Mouse (Mus musculus): ENCODE results near the gene Plekhg3.

Plekhg3 gene

DNA sequence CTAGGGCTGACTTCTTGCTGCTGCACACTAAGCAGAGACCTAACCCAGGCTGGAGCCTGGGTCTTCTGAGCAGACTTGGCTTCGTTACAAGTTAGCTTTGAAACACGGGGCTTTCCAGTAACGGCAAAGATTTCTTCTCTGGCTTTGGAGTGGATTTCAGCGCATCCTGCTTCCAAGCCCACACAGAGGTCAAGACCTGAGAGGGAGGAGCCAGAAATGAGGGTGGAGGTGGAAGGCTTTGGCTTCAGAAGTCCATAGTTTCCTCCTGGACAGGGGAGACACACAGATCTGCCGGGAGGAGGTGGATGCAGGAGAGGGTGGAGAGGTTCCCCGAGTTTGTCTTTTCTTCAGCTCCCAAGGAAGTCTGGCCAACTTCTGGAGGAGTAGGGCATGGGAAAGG, 58.8 kb downstream of the Plekhg3 start:
- no peak for DNase-seq

DNA sequence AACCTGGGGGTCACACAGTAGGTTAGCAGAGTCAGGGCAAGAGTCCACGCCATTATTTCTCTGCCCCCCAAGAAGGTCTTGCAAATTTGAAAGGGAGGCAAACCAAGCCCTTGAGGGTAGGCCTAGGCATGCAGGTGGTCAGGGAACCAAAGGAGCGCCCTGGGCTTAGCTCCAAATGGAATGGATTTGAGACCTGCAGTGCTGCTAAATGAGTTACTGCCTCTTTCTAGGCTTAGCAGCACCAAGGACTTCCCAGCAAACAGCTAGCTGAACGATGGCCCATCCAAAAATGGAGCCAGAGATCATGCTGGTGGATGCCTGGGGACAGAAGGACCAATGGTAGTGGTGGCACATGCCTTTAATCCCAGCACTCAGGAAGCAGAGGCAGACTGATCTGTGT, 60.3 kb downstream of the Plekhg3 start:
- no peak for DNase-seq

DNA sequence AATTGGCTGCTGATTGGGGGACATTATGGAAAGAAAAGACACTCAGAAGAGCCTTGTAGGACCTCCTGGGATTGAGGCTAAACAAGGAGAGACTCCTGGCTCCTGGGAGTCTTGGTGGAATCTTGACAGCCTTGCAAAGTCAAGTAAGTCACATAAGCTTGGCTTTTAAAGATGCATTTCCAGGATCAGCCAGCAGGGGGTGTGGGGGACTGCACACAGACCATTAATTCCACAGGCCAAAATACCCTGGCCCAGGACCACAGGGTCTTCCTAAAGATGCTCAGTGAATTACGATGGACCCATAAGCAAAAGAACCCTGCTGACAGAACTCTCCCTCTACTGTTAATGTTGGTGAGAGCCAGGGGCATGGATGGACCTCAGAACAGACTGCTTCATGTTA, 61.5 kb downstream of the Plekhg3 start:
- peak in 1 of 2 experiments; percentile 48 for DNase-seq

DNA sequence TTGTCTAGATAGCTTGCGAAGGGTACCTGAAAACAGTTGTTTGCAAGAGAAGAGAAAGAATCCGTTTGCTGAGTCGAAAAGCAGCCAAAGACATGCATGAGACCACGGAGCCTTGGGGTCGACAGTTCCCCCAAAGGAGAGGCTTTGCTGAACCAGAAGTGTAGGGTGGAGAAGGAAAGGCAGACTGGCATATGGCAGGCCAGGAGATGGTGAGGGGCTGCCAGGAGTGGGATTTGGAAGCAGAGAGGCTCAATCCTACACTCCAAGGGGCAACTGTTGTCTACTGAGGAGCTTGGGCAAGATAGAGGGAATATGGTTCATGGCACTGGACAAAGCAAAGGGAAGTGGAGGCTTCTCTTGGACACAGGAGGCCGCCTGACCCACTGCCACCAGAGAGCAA, 62.6 kb downstream of the Plekhg3 start:
- no peak for DNase-seq

DNA sequence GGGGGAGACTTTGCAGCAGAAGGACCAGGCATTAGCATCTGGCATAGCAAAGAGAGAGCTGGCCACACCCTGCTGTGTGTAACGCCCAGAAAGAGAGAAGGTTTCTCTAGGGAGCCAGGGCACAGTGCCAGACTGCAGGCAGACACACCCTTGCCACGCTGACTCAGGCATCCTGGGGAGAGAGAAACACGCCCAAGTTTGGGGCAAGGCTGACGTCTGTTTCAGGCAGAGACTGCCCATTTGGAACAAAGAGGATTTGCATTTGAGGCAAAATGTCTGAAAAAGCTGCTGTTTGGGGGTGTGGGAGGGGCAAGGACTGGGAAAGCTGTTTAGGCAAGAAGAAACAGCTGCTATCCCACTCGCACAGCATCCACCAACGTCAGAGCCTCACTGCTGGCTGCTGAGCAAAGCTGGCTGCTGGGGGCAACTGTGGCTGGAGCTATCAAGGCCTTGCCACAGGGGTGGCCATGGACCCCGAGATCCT, 63.2 kb downstream of the Plekhg3 start:
- DNase-seq: peak in 1 of 2 experiments; percentile 63

DNA sequence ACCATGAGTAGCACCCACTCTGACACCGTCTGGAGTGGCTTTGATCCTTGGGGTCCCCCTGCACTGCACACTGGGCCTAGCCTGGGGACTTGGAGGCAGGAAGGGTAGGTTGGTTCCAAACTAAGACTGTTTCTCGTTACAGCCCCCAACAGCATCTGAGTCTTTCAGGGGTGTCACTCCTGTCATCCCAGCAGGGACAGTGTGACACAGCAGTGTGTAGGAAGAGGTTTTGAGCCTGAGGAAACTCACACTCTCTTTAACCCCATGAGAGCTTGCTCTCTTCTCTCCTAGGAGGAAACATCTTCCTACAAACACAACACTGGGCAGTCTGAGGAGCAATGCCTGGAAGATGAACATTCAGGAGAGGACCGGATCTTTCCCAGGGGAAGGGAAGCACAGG, 63.9 kb downstream of the Plekhg3 start:
- DNase-seq: no peak

DNA sequence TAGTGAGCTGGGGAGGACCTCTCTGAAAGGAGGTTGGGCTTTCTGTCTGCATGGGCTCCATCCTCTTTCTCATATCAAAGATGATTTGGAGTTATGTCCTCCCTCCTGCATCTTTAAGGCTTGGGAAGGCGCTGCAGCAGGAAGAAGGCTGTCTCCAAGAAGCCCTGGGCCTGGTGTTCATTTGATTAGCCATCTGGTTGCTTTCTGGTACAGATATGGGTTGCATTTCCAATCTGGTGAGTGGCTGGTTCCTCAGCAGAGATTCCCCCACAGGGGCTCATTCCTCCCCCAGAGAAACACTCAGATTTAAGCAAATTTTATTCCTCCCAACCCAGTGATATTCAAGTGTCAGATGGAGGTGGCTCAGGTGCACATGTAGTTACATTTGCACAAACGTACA, 65.1 kb downstream of the Plekhg3 start:
- no peak for DNase-seq

DNA sequence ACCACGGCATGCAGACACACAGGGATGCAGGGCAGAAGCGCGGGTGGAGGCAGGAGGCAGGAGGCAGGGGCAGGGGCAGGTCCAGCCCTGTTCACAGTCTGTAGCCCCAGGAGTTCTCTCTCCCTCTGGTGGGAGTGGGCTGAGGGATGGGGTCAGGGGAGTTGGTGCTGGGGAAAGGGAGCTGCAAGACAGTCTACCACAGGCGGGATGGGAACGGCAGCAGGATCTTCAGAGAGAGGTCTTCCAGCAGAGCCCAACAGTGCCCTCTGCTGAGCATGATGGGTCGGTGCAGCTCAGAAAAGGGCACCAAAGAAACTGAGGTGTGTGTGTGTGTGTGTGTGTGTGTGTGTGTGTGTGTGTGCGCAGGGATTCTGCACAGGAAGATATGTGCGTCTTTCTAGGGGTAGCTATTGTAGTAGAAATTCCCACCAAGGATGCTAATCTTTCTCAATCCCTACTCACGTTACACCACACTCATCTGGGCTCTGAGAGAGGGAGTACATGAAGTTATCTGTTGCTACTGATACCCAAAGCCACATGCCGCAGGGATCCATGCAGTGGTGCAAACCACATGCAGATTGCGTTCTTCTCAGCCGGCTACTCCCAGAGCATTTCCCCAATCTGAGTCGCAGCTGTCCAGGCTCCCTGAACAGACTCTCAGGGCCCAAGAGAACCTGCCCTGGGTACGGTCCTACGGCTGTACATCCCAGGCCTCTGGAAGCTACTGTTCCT, 65.8 kb downstream of the Plekhg3 start:
- DNase-seq: peak in 1 of 2 experiments; percentile 76

DNA sequence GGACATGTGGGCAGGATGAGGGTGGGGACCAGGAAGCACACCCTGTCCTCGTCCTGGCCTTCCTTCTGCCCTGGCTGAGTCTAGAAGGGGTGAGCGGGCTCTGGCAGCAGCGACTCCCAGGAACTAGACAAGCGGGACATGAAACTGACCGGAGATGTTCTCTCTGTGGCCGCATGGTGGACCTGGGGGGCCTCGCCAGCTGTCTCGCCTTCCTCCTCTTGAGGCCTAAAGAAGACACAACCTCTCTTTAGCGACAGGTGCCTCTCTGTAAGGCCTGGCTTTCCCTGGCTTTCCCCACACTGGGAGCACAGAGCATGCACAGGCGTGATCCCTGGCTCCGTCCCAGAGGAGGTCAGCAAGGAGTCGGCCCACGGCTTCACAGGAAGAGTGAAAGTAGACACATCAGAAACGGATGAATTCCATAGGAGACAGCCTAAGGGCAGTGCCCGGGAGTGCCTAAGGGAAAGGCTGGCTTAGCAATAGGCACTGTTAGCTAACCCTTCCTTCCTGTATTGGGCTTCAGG, 66.9 kb downstream of the Plekhg3 start:
- DNase-seq: peak in 1 of 2 experiments; percentile 63

DNA sequence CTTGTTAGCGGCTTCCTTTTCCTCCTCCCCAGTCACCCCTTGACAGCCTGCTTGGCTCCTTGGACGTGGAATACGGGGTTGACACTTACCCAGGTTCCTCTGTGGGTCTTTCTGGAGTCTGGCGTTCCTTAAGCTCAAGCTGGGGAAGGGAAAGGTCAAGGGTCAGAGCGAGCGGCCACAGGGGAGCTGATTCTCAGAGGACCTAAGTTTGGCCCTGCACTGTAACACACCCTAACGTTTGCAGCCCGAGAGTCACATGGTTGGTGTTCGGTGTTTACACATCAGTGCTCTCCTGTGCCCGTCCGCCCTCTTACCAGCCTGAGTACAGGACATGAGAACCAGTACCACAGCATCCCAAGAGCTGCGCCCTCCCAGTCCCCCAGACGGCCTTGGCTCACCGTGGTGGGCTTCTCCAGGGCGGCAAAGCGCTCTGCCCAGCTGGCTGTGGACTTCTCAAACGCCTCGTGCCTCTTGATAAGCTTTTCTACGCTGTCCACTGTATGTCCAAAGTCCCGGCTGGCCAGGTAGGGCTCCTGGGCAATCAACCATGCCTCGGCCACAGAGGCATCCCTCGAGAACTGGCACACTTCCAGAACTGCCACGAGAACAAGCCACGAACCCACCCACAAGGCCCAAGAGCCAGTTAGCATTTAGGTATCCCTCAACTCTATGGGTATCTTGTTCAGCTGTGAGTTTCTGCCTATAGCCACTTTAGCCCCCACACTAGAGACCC, 67.7 kb downstream of the Plekhg3 start:
- DNase-seq: peak; percentile 56 to 70

DNA sequence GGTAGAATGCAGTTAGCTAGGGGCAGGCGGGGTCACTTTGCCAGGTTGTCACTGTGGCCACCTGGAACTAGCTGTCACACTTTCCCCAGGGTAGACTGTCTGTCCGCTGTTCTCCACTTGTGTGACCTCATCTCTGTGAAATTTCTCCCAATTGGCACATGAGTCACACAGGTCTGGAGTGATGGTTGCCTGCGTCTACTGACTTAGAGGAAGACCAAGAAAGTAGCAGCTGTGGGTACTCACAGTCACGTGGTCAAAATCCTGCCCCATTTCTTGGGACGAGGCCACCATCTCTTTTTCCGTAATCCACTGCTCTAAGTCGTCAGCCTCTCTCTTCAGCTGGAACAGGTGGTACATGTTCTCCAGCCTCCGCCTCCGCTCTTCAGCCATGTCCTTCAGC, 73.1 kb downstream of the Plekhg3 start:
- DNase-seq: no peak

DNA sequence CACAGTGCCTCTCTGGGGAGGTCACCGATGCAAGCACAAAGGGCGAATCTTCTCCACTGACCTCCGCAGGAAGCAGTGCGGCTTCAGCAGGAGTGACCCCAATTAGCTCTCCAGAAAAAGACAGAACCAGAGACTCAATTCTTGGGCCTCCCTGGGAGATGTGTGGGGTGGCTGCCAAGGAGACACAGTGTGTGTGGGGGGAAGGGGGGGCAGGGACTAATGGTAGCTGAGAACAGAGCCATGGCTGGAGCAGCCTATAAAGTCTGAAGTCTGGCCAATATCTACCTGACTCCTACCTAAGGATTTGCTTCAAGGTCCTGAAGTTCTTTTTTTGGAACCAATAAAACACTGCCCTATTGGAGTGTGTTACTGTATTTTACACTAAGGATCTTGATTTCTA, 73.9 kb downstream of the Plekhg3 start:
- DNase-seq: no peak

DNA sequence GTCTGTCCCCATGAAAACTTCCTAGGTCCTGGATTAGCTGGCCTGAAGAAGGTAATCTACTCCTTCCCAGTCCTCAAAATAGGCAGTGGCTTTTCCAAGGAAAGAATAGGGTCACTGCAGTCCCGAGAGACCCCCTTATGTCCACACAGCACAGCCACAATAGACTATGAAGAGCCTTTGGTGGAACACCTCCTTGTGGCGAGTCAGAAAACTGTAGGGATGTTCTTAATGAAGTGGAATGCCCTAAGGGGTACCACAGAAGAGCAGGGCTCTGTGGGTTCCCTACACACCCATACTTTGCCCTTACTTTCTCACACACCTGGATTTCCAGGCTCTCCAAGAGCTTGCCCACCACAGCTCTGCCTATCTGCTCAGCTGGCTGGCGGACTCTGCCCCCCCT, 75.1 kb downstream of the Plekhg3 start:
- DNase-seq: no peak

DNA sequence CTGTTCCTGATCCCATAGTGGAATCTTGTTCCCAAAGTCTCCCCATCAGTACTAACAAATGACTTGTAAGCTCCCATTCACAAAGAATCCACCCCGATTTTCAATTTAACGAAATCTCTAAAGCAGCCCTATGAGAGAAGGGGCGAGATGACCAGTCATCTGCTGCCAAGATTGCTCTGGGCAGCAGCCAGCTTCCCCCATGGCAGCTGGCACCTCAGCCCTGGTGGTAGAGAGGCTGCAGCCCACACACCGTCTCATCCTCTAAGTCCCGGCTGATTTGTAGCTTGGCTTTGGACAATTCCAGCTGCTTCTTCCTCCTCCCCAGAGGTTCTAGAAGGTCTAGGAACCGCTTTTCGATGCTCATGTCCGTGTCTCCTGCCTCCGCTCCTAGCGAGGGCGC, 77.5 kb downstream of the Plekhg3 start:
- no peak for DNase-seq

DNA sequence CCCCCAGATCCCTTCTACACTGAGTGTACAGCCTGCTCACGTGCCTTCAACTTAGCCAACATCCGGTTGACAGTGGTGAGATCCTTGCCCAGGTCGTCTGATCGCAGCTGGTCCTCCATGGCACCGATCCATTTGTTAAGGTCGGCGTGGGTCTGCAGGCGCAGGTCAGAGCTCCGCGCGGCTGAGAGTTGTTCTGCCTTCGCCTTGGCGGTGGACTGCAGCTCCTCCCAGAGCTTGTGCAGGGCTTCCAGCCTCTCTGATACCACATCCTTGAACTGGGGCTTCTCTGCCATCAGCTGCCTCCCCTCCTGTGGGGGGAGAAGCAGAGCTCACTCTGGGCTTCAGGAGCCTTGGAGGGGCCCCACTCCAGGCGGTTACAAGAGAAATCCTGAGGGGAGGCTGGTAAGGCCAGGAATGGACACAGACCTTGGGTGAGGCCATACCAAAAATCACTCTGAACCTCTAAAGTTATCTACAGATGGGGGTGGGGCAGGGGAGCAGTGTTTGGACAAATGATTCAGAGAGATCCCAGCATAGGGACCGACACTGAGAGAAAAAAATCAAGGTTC, 78.4 kb downstream of the Plekhg3 start:
- no peak for DNase-seq

DNA sequence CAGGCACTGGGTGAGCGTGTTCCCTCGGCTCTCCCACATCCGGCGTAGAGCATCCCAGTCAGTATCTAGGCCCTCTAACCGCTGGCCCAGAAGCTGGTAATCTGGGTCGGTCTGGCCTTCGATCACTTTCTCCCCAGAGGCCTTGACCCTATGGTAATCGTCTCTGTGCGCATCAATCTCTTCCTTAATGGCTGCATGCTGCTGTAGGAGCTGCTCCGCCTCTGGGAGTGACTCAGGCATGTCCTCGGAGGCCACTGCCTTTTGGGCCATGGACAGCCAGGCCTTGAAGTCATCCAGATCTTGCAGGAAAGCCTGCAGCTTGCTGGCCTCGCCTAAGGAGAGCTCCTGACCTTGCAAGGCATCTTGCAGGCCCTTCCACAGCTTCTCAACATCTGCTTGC, 81.9 kb downstream of the Plekhg3 start:
- DNase-seq: no peak

DNA sequence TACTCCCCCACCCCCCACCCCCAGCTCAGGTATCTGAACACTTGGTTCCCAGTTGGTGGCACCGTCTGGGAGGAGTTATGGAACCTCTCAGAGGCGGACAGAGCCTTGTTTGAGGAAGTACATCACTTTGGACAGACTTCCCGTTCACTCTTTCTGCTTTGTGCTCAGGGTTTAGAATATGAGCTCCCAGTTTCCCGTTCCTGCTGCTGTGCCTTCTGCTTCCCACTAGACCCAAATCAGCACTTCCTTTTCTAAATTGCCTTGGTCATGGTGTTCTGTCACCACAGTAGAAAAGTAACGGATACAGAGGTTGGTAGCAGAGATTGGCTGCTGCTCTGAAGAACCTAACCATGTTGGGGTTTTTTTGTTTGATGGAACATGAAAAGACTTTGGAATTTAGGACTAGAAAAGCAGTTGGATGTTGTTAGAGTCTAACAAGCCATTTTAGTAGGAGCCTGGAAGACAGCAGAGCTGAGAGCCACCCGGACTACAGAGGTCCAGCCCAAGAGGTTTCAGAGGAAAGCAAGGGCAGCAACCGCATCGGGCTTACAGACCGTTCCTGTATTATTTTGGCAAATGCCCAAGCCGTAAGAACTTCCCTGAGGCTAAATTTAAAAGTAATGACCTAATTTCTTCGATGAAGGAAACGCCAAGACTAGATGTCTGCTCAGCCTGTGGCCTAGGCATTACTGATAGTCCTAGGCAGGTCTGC, 84.3 kb downstream of the Plekhg3 start:
- no peak for DNase-seq

DNA sequence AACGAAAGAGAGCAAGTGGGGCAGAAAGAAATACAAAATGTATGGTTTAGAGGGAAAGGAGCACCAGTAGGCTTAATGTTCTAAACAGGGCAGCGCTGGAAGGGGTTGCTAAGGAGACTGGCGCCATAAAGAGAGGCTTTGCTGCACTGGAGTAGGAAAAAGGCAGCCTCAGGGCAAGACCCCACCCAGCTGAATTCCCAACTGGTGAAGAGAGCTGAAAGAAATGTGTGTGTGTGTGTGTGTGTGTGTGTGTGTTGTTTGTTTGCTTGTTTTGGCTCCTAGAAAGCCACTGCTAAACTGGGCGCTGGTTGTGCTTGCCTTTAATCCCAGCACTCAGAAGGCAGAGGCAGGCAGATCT, 84.9 kb downstream of the Plekhg3 start:
- no peak for DNase-seq

DNA sequence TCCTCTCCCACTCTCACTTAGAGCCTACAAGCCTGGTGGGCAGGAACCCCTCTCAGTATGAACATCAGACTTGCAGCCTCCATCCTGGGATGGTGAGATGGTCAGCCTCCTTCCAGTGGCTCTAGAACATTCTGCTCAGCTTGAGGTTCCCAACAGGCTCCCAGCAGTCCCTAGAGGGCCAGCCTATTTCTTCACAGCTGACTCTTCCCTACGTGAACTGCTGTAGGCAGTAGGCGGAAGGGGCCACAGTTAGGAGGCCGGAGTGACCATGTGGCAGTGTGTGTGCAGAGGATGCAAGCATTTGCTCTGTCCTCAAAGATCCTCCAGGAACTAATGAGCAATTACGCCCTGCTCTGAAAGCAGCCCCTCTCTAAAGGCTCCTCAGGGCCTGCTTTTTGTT, 87.5 kb downstream of the Plekhg3 start:
- no peak for DNase-seq

DNA sequence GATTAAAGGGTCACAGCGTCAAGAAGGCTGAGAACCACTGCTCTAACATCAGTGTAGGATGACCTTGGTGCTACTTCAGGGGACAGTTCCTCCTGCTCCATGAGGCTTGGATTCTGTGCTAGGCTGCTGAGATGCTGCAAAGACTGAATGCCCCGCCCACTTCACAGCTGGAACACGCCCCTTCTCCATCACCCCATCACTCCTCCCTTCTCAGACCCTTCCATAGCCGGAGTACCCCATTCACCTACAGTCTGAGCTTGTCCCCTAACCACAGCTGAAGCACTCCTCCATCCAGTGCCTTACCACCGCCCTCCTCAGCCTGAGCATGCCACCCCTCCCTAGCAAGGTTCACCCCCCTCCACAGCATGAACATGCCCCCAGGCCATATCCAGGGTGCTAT, 89.2 kb downstream of the Plekhg3 start:
- DNase-seq: no peak

DNA sequence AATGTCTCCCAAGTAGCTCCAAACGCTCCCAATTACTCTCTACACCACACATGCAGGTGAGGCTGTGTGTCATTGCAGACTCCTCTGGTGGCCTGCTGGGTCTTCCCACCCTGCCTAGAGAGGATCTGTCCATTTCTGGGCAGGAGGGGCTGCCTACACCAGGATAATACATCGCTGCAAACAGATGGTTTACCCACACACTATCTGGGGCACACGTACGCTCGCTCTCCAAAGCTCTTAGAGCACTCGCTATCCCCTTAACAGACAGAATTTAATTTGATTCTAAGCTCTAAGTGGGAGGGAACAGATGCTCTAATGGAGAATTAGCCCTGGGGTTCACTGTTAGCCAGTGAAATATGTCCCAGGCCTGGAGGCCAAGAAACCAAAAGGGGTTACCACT, 92.7 kb downstream of the Plekhg3 start:
- DNase-seq: no peak
